Mouse (Mus musculus): ENCODE data around the gene Tpgs1. TPM values are rescaled to one million over a fixed set of nuclear protein-coding genes. Genes with fewer than 3 reads are reported as not detected.

Tpgs1 gene
- polyA plus RNA-seq (2015; fragmentation: Nextera tagmentation; extraction: Ambion mirVana), result 58.2 and 59.3 TPM in 2 replicates

DNA sequence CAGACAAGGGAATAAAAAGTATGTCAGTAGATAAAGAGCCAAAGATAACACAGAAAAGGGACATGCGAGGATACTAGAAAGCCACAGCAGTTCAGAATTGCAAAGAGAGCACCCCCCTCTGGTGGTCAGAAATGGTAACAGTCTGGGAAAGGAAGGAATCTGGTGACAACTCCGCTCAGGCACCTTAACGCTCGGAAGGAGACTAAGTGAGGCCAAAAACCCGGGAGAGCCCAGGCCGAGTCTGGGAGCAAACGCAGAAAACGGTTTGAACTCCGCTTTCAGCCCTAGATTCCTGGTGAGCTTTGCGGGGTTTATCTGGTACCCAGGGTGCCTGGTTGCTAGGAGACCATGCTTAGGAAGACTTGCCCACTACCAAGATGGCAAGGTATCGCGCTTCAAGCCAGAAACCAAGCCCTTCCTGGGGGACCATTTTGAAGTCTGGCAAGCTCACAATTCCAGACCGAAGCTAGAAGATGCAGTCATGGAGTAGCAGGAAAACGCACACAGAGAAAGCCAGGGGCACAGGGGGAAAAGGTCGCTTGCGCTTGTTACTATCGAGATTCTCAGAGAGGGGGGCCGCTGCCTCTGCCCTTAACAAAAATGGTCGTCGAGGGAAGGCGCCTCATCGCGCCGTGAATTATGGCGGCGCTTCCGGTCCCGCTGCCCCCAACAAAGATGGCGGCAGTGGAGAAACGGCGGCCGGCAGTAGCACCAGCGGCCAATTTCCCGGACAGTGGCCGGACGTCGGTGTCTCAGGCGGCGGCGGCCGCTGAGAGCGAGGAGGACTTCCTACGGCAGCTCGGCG lies at the start of gene Tpgs1:
Gene Tpgs1, plus strand, starts transcription at position 599 of the 805 bp plus-strand sequence.
- under 1% methylated on average over 45 of the region's 45 CpGs for WGBS
- Histone ChIP-seq H3K4me2 (peak within 1 kb of the TSS; percentile 89), H3K36me3 (peaks cover 6% of the 10 kb centered on the region; the same call in 1 of the 2 replicates), H3K27me3 (replicated peaks) (no peaks in the 10 kb centered on the region), H3K9me3 (no peaks in the 10 kb centered on the region), H3K4me1 (peaks cover 15% of the 10 kb centered on the region), H3K27ac (peak within 1 kb of the TSS; percentile 94), H3K4me3 (replicated peaks) (peak within 1 kb of the TSS; percentile 100), H3K9ac (peak within 1 kb of the TSS; percentile 92)
- peak; percentile 64 for ATAC-seq (ENCODE audit: insufficient read depth, low FRiP score, low read depth)

DNA sequence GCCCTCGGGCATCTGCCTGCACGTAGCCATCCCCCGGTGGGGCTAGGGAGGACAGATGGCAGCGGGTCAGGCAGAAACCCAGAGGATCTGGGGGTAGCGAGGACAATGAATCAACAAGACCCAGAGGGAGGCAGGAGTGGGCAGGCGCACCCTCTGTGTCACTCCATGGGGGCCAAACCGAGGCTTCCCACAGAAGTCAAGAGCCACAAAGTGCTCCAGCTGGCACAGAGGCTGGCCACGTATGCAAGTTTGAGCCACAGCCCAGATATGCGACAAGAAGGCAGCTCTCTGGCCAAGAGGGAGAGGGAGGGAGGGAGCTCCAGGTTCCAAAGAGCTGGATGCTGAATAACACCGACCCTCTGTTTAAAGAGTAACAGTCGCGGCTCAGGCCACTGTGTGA lies 45.2 kb upstream of the Tpgs1 start:
- Histone ChIP-seq H3K9me3 (no peaks in the 10 kb centered on the region), H3K4me3 (replicated peaks) (no peak overlapping the region), H3K4me2 (no peak overlapping the region), H3K36me3 (no peaks in the 10 kb centered on the region), H3K9ac (no peak overlapping the region), H3K27me3 (replicated peaks) (no peaks in the 10 kb centered on the region), H3K4me1 (no peaks in the 10 kb centered on the region), H3K27ac (no peak overlapping the region)
- WGBS, result 74% methylated on average over 12 of the region's 12 CpGs
- ATAC-seq (ENCODE audit: insufficient read depth, low FRiP score, low read depth), result no peak

- H3K27me3 ChIP-seq (replicated peaks), result no peaks in the 10 kb centered on the region
- no peaks in the 10 kb centered on the region for H3K9me3 ChIP-seq
- 67% methylated on average over 9 of the region's 9 CpGs for WGBS
- no peak overlapping the region for H3K27ac ChIP-seq
- no peak overlapping the region for H3K4me2 ChIP-seq
- H3K4me1 ChIP-seq, result no peaks in the 10 kb centered on the region
- no peaks in the 10 kb centered on the region for H3K36me3 ChIP-seq
- no peak overlapping the region for H3K9ac ChIP-seq
- ATAC-seq (ENCODE audit: insufficient read depth, low FRiP score, low read depth), result no peak
- H3K4me3 ChIP-seq (replicated peaks), result no peak overlapping the region
Observed at GRCm38 (mm10) chr10:79625398-79625797, 43.8 kb upstream of the Tpgs1 start.

DNA sequence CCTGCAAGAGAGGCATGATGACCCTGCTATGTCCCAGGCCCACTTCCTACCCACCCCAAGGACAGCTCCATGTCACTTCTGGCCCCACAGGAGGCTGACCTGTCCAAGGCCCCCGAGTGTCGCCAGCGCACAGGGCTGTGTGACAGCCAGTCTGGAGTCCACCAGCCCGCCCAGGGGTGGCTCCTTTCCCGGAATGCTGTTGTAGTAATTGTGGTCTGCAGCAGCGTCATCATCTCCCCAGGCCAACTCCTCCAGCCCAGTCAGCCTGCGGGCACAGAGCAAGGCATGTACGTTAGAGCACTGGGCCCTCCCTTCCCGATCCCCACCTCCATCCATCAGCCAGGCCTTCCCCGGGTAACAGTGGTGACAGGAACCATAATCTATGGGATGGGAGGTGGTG lies 43.0 kb upstream of the Tpgs1 start:
- ATAC-seq (ENCODE audit: insufficient read depth, low FRiP score, low read depth), result no peak
- H3K9ac ChIP-seq, result no peak overlapping the region
- 85% methylated on average over 10 of the region's 10 CpGs for WGBS
- H3K27me3 ChIP-seq (replicated peaks), result no peaks in the 10 kb centered on the region
- no peak overlapping the region for H3K27ac ChIP-seq
- no peaks in the 10 kb centered on the region for H3K4me1 ChIP-seq
- H3K36me3 ChIP-seq, result no peaks in the 10 kb centered on the region
- no peak overlapping the region for H3K4me3 ChIP-seq (replicated peaks)
- no peak overlapping the region for H3K4me2 ChIP-seq
- no peaks in the 10 kb centered on the region for H3K9me3 ChIP-seq

DNA sequence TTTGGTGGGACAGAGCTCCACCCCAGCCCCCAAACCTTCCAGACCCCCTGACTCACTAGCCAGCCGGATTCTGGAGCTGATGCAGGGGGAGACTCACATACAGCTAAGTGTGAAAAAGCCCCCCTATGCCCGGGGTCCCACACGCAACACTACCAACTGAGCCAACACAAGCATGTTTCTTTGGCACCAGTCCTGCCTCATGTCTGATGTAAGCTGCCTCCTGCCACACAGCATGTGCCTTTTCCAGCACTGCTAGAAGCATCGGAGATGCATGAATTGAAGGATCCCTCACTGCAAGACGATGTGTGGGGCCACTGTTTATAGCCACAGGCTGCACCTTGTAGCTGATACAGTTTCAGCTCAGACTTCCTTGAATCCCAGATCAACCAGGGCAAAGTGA lies 40.8 kb upstream of the Tpgs1 start:
- Histone ChIP-seq H3K27ac (no peak overlapping the region), H3K4me1 (no peaks in the 10 kb centered on the region), H3K9ac (no peak overlapping the region), H3K4me2 (no peak overlapping the region), H3K9me3 (no peaks in the 10 kb centered on the region), H3K27me3 (replicated peaks) (no peaks in the 10 kb centered on the region), H3K36me3 (no peaks in the 10 kb centered on the region), H3K4me3 (replicated peaks) (no peak overlapping the region)
- 90% methylated on average over 5 of the region's 5 CpGs for WGBS
- ATAC-seq (ENCODE audit: insufficient read depth, low FRiP score, low read depth), result no peak

GRCm38 (mm10) chr10:79631432-79631831 lies 37.7 kb upstream of the Tpgs1 start:
- ATAC-seq (ENCODE audit: insufficient read depth, low FRiP score, low read depth), result no peak
- Histone ChIP-seq H3K27ac (no peak overlapping the region), H3K9ac (no peak overlapping the region), H3K27me3 (replicated peaks) (no peaks in the 10 kb centered on the region), H3K36me3 (no peaks in the 10 kb centered on the region), H3K4me1 (no peaks in the 10 kb centered on the region; the same call in 1 of the 2 replicates), H3K4me3 (replicated peaks) (no peak overlapping the region), H3K9me3 (no peaks in the 10 kb centered on the region), H3K4me2 (no peak overlapping the region)
- WGBS, result 77% methylated on average over 4 of the region's 4 CpGs

- Histone ChIP-seq H3K9me3 (no peaks in the 10 kb centered on the region), H3K27me3 (replicated peaks) (peaks cover 12% of the 10 kb centered on the region; the same call in 1 of the 2 replicates), H3K4me2 (no peak overlapping the region), H3K9ac (no peak overlapping the region), H3K36me3 (no peaks in the 10 kb centered on the region), H3K4me1 (peaks cover under 1% of the 10 kb centered on the region), H3K4me3 (replicated peaks) (no peak overlapping the region), H3K27ac (no peak overlapping the region)
- no peak for ATAC-seq (ENCODE audit: insufficient read depth, low FRiP score, low read depth)
- 76% methylated on average over 17 of the region's 17 CpGs for WGBS
Observed at GRCm38 (mm10) chr10:79633006-79633777, 36.0 kb upstream of the Tpgs1 start.

GRCm38 (mm10) chr10:79636287-79636686 lies 32.9 kb upstream of the Tpgs1 start:
- 86% methylated on average over 8 of the region's 8 CpGs for WGBS
- H3K4me2 ChIP-seq, result peak overlapping the region; percentile 92; the same call in 1 of the 2 replicates

DNA sequence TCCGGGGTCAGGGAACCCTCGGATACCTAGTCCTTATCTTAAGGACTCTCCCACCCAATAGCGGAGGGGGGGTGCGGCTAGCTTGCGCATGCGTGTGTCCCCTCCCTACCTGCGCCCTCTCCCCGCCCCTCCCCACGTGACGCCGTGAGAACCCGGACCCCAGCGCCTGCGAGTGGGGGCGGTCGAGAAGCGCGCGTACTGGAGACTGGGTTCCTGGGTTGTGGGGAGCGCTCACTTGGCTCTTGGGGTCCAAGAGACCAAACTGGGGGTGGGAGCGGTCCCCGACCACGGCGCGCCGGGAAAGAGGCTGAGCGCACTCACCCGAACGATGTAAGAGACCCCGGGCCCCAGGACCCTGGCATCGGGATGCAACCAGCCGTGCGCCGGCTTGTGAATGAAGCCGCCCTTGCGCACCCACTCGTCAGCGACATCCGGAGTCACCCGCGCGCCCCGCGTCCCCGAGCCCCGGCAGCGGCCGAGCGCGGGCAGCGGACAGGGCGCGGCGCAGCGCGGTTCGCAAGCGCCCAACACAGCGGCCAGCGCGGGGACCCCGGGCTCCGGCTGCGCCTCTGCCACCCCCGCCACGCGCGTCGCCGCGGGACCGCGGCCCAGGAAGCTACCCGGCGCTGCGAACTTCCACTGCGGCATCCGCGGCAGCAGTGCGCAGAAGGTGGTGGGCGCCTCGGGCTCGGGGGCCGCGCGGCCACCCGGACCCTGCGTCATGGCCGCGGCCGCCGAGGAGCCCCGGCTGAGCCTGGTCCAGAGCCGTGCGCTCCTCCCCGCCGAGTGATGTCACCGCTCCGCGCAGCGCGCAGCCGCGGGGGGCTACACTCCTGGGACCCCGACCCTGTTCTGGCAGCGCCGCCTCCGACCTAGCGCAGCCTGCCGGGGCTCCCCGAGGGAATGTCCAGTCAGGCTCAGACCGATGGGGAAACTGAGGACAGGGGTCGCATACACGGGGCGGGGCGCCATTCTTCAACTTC lies 31.8 kb upstream of the Tpgs1 start, which contains the start of gene Shc2:
Gene Shc2, minus strand, starts transcription at position 791 of the 983 bp plus-strand sequence.
- Histone ChIP-seq H3K9me3 (no peaks in the 10 kb centered on the region), H3K27me3 (replicated peaks) (peaks cover 26% of the 10 kb centered on the region; the same call in 1 of the 2 replicates), H3K4me1 (peaks cover 11% of the 10 kb centered on the region), H3K4me2 (peak within 1 kb of the TSS; percentile 92), H3K9ac (peak within 1 kb of the TSS; percentile 57), H3K36me3 (no peaks in the 10 kb centered on the region), H3K27ac (peak within 1 kb of the TSS; percentile 60; the same call in 1 of the 2 replicates), H3K4me3 (replicated peaks) (peak within 1 kb of the TSS; percentile 67)
- WGBS, result under 1% methylated on average over 103 of the region's 116 CpGs
- ATAC-seq (ENCODE audit: insufficient read depth, low FRiP score, low read depth), result peak; percentile 59; the same call in 1 of the 2 replicates

More at GRCm38 (mm10) chr10:79636287-79636686, 32.9 kb upstream of the Tpgs1 start:
- Histone ChIP-seq H3K27ac (no peak overlapping the region), H3K27me3 (replicated peaks) (peaks cover 26% of the 10 kb centered on the region; the same call in 1 of the 2 replicates), H3K4me3 (replicated peaks) (no peak overlapping the region), H3K9ac (no peak overlapping the region), H3K4me1 (peaks cover 11% of the 10 kb centered on the region), H3K9me3 (no peaks in the 10 kb centered on the region), H3K36me3 (no peaks in the 10 kb centered on the region)
- no peak for ATAC-seq (ENCODE audit: insufficient read depth, low FRiP score, low read depth)

DNA sequence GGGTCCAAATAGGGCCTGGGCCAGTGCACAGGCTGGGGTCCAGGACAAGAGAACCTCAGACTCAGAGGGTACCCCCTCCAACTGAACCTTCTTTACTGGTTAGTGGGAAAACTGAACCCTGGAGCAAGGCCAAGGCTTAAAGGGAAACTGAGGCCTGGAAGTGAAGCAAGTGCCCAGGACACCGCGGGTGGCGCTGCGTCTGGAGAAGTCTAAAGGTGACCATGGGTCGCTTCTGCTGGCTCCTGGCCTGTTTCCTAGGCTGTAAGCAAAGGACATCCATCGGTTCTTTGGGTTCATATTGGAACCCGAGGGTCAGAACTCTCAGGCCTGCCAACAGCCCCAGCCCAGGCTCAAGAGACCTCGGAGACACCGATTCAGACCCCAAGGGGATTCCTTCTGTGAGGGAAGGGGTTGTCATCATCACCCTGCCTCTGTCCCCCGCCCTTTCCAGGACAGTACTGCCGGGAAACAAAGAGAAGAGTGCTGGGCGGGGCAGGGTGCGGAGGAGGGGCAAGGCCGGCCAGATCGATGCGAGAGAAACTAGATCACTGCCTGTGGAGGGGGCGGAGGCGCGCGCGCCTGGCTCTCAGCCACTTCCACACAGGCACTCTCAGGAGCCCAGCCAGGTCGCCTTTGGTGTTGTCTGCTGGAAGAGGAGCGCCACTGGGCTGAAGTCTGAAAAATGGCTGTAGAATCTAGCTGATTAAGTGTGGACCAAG lies 30.5 kb upstream of the Tpgs1 start:
- WGBS, result 10% methylated on average over 23 of the region's 23 CpGs
- no peak overlapping the region for H3K9ac ChIP-seq
- peak; percentile 20; the same call in 1 of the 2 replicates for ATAC-seq (ENCODE audit: insufficient read depth, low FRiP score, low read depth)
- peak overlapping the region; percentile 92 for H3K4me2 ChIP-seq
- H3K9me3 ChIP-seq, result no peaks in the 10 kb centered on the region
- H3K4me1 ChIP-seq, result peaks cover 11% of the 10 kb centered on the region
- no peak overlapping the region for H3K27ac ChIP-seq
- H3K27me3 ChIP-seq (replicated peaks), result peaks cover 26% of the 10 kb centered on the region; the same call in 1 of the 2 replicates
- H3K4me3 ChIP-seq (replicated peaks), result peak overlapping the region; percentile 67
- H3K36me3 ChIP-seq, result no peaks in the 10 kb centered on the region

Data from stomach, embryonic 15.5 days (tissue).